Mouse (Mus musculus) limb, embryonic 13.5 days (tissue): ENCODE data around the gene Padi2. TPM values are rescaled to one million over a fixed set of nuclear protein-coding genes. Genes with fewer than 3 reads are reported as not detected.

ENCODE experiments used
- ATAC-seq: fragments of 200-750 bp; cut with Nextera tagmentation; 2 replicates; pipeline ENCODE4 v1.8.0; 2017; ENCODE audit warnings: low read depth, moderate number of reproducible peaks, moderate TSS enrichment; ENCODE audit not compliant: low FRiP score
- H3K27ac ChIP-seq: fragments of 300-500 bp; sonication (generic); 2 replicates; pipeline ENCODE4 v1.5.1; 2015; ENCODE audit warnings: inconsistent platforms, mild to moderate bottlenecking, moderate library complexity
- H3K27me3 ChIP-seq: fragments of 300-500 bp; sonication (generic); 2 replicates; pipeline ENCODE4 v1.6.1; 2015; ENCODE audit warnings: mild to moderate bottlenecking, inconsistent platforms
- H3K36me3 ChIP-seq: fragments of 300-500 bp; sonication (generic); 2 replicates; pipeline ENCODE4 v1.6.1; 2015; ENCODE audit warnings: inconsistent platforms, mild to moderate bottlenecking, moderate library complexity
- H3K4me1 ChIP-seq: fragments of 300-500 bp; sonication (generic); 2 replicates; pipeline ENCODE4 v1.6.1; 2015; ENCODE audit warnings: inconsistent platforms
- H3K4me2 ChIP-seq: fragments of 300-500 bp; sonication (generic); replicated peaks from 2 replicates; pipeline ENCODE4 v1.6.1; 2015; ENCODE audit warnings: inconsistent platforms, mild to moderate bottlenecking, moderate library complexity
- H3K4me3 ChIP-seq: fragments of 300-500 bp; sonication (generic); 2 replicates; pipeline ENCODE4 v1.5.1; 2015; ENCODE audit warnings: moderate library complexity, mild to moderate bottlenecking, inconsistent platforms
- H3K9ac ChIP-seq: fragments of 300-500 bp; sonication (generic); 2 replicates; pipeline ENCODE4 v1.6.1; 2015; ENCODE audit warnings: mild to moderate bottlenecking, inconsistent platforms
- H3K9me3 ChIP-seq: fragments of 300-500 bp; sonication (generic); 2 replicates; pipeline ENCODE4 v1.6.1; 2016; ENCODE audit warnings: inconsistent platforms
- WGBS: fragments of 180-500 bp; shearing (Covaris S2); methylation state at CpG from one replicate; pipeline ENCODE4 v1.1.7; 2015; 5-methylcytosine and 5-hydroxymethylcytosine counted together
- polyA plus RNA-seq: library from polyadenylated mRNA; unstranded; fragments of >200 nt; fragmentation: Nextera tagmentation; extraction: Ambion mirVana; gene quantifications from 2 replicates; pipeline ENCODE4 v1.2.1, GENCODE M21; 2015

The Padi2 gene
- polyA plus RNA-seq, 1 experiment from 2014 or later = 1.3 TPM

DNA sequence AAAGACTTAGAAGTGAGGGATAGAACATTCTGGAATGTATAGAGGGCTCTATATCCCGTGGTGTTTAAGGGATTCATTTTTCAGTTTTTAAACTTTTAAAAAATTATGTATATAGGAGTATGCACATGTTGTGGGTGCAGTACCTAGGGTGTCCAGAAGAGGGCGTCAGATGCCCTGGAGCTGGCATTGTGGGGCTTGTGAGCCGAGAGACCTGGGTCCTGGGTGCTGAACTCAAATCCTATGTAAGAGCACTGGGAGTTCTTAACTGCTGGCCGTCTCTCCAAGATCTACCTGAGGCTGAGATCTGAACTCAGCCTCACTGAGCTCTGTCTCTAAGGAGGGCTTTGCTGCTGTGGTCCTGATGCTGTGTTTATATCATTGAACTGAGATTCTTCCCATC is 23.8 kb upstream of the Padi2 start:
- WGBS = 60% methylated on average over 4 of the region's 4 CpGs
- no peak for ATAC-seq
- Histone ChIP-seq H3K9ac (no peak overlapping the region), H3K9me3 (0 out of 2 replicates have a peak, but pooled peaks cover 2% of the 10 kb centered on the region), H3K36me3 (no peaks in the 10 kb centered on the region), H3K27me3 (no peaks in the 10 kb centered on the region), H3K27ac (no peak overlapping the region), H3K4me3 (no peak overlapping the region), H3K4me2 (no peak overlapping the region), H3K4me1 (0 out of 2 replicates have a peak, but pooled peaks cover 3% of the 10 kb centered on the region)

DNA sequence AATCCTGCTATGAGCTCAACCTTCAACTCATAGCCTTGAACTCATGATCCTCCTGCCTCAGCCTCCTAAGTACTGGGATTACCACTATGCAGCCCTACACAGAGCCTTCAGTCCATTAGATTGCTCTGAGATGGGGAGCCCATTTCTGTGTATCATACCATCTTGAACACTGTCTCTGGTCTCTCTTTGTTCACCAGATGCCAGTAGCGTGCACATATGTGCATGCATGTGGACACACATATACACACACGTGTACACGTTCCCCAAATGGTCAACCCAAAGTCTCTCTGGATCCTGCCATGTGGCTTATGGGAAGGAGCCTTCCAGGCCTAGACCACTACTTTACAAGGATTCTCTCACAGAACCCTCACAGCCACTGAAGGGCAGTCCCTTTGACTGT is 23.2 kb upstream of the Padi2 start:
- H3K4me1 ChIP-seq = no peaks in the 10 kb centered on the region
- 96% methylated on average over 3 of the region's 3 CpGs for WGBS
- no peak overlapping the region for H3K27ac ChIP-seq
- H3K9ac ChIP-seq = no peak overlapping the region
- ATAC-seq = no peak
- H3K9me3 ChIP-seq = 0 out of 2 replicates have a peak, but pooled peaks cover 2% of the 10 kb centered on the region
- H3K4me3 ChIP-seq = no peak overlapping the region
- H3K27me3 ChIP-seq = no peaks in the 10 kb centered on the region
- no peak overlapping the region for H3K4me2 ChIP-seq
- no peaks in the 10 kb centered on the region for H3K36me3 ChIP-seq

DNA sequence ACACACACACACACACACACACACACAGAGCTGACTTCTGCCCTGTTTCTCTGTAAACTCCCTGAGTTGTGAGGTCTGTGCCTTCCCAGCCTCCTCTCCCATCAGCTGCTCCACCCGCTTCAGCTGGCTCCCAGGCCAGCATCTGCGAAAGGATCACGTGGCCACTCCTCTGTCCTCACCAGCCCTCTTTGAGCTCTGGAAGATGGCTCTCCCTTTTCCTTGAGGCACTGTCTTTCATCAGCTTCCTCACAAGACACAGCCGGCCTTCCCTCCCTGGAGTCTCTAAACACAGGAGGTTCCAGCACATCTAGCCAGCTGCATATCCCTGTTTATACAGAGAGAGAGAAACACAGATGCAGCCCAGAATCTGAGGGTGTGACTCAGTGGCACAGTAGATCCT is 22.3 kb upstream of the Padi2 start:
- no peak overlapping the region for H3K4me2 ChIP-seq
- no peaks in the 10 kb centered on the region for H3K36me3 ChIP-seq
- no peak overlapping the region for H3K27ac ChIP-seq
- no peak overlapping the region for H3K9ac ChIP-seq
- H3K27me3 ChIP-seq = no peaks in the 10 kb centered on the region
- 27% methylated on average over 4 of the region's 4 CpGs for WGBS
- H3K9me3 ChIP-seq = 0 out of 2 replicates have a peak, but pooled peaks cover 2% of the 10 kb centered on the region
- H3K4me3 ChIP-seq = no peak overlapping the region
- no peak for ATAC-seq
- H3K4me1 ChIP-seq = no peaks in the 10 kb centered on the region

DNA sequence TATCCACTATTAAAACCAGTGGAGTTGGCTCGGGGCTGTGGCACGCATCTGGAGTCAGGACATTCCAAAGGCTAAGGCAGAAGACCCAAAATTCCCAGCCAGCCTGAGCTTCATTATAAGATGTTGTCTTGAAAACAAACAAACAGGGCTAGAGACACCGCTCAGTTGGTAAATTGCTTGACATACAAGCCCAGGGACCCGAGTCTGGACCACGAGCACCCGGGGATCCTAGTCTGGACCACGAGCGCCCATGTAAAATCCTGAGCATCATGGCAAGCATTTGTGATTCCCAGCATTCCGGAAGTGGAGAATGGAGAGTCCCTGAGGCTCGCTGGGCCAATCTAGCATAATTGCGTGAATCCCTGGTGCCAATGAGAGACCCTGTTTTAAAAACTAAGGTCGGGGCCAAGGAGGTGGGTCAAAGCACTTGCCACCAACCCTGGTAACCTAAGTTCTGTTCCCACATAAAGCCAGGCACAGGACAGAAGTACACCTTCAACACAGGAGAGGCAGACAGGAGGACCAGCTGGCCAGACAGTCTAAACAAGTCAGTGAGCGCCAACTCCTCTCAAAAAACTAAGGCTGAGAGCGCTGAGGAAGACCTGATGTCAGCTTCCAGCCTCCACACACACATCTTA is 14.5 kb upstream of the Padi2 start:
- Histone ChIP-seq H3K27ac (no peak overlapping the region), H3K36me3 (no peaks in the 10 kb centered on the region), H3K9ac (no peak overlapping the region), H3K27me3 (no peaks in the 10 kb centered on the region), H3K4me2 (no peak overlapping the region), H3K4me1 (no peaks in the 10 kb centered on the region), H3K4me3 (no peak overlapping the region), H3K9me3 (peaks cover 4% of the 10 kb centered on the region)
- WGBS = 92% methylated on average over 14 of the region's 14 CpGs
- no peak for ATAC-seq

DNA sequence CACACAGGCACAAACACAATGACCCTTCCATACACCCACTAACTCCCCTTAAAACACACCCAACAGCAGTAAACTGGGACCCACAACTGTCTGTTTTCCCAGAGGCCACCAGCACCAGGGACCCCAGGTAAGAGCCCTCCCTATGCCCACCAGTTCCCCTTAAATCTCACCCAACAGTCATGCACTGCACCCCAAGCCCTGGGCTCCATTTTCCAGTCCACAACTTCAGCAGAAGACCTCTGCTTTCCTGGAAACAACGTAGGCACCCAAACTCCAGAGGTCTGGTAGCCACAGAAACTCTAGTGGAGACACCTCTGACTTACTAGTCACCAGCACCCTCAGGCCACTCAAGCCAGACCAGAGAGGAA is 14.0 kb upstream of the Padi2 start:
- 82% methylated on average over 1 of the region's 1 CpGs for WGBS
- Histone ChIP-seq H3K27me3 (no peaks in the 10 kb centered on the region), H3K36me3 (no peaks in the 10 kb centered on the region), H3K4me1 (no peaks in the 10 kb centered on the region), H3K4me2 (no peak overlapping the region), H3K27ac (no peak overlapping the region), H3K4me3 (no peak overlapping the region), H3K9ac (no peak overlapping the region), H3K9me3 (peaks cover 4% of the 10 kb centered on the region)
- ATAC-seq = no peak

DNA sequence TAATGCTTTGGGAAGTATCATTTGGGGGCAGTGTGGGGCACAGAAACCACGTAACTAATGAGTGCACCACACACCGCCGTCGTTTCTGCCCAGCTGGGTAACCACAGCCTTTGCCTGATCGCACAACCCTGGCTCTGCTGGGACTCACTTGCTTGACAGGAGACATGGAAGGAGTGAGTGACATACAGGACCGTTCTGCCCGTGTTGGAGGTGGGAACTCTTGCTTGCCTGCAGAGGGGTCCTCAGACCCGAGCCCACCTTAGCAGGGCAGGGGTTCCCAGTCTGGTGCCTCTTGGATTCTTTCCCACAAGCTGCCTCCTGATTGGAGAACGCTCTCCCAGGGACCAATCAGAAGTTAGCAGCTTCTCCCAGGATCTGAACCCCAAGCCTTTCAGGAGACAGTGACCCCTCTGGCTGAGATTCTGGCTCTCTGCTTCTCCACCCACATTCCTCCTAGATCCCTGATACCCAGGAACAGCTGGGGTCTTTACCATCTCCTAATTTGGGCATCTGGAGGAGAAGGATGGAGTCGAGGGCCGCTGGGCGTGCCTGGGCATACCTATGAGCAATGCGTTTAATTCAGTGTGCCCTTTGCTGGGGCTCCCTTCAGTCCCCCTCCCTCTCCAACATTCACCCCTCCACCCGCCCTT is 1.2 kb upstream of the Padi2 start:
- H3K4me1 ChIP-seq = peaks cover 9% of the 10 kb centered on the region; the same call in 1 of the 2 replicates
- no peak overlapping the region for H3K4me2 ChIP-seq
- no peak for ATAC-seq
- no peak overlapping the region for H3K9ac ChIP-seq
- no peak overlapping the region for H3K4me3 ChIP-seq
- no peaks in the 10 kb centered on the region for H3K36me3 ChIP-seq
- H3K27ac ChIP-seq = no peak overlapping the region
- H3K9me3 ChIP-seq = no peaks in the 10 kb centered on the region
- H3K27me3 ChIP-seq = peaks cover 66% of the 10 kb centered on the region
- WGBS = 52% methylated on average over 14 of the region's 14 CpGs

DNA sequence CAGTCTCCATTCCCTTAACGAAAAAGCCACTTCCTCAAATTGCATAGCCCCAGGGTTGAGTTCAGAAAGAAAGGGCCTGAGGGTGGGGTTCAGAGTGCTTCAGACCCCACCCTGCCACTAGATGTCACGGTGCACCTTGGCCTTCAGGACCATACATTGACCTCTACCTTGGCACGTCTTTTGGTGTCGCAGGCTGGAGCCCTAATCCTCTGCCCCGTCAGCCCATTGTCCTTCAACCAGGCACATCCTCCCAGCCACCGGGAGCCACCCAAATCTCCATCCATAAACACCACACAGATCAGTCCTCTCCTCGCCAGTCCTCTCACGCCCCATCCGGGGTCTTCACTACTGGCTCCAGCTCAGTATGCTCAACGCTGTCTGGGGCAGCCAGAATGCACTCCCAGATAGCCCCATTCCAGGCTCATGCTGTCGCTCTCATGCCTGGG is 695 bp upstream of the Padi2 start:
- 18% methylated on average over 11 of the region's 11 CpGs for WGBS
- H3K27me3 ChIP-seq = peaks cover 68% of the 10 kb centered on the region
- 0 out of 2 replicates have a peak overlapping the region, but pooled peaks have one; percentile 28 for H3K4me3 ChIP-seq
- ATAC-seq = no peak
- H3K9ac ChIP-seq = no peak overlapping the region
- no peaks in the 10 kb centered on the region for H3K9me3 ChIP-seq
- H3K4me2 ChIP-seq = peak overlapping the region; percentile 58
- no peak overlapping the region for H3K27ac ChIP-seq
- H3K36me3 ChIP-seq = no peaks in the 10 kb centered on the region
- H3K4me1 ChIP-seq = peaks cover 9% of the 10 kb centered on the region

DNA sequence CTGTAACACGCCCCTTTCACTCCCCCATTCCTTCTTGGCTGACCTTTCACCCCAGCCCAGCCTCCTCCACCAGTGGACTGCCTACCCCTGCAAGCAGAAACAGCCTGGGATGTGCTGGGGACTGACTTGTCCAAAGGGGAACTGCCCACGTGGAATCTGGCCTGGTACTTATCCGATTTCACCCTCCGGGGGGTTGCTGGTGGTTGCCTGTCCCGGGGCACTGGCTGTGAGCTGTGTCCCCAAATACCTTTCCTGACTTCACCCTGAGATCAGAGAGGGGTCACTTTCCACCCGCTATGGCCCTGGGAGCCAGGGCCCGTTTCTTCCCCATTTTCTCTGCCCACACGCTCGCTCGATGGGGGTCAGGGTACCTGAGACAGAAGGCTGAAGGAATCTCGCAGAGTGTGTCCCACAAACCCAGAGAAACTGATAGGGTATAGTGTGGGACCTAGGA is 710 bp downstream of the Padi2 start:
- ATAC-seq = no peak
- no peak overlapping the region for H3K4me2 ChIP-seq
- peaks cover 66% of the 10 kb centered on the region for H3K27me3 ChIP-seq
- H3K9me3 ChIP-seq = no peaks in the 10 kb centered on the region
- H3K9ac ChIP-seq = no peak overlapping the region
- no peak overlapping the region for H3K4me3 ChIP-seq
- H3K36me3 ChIP-seq = no peaks in the 10 kb centered on the region
- no peak overlapping the region for H3K27ac ChIP-seq
- peaks cover 17% of the 10 kb centered on the region for H3K4me1 ChIP-seq
- 54% methylated on average over 11 of the region's 11 CpGs for WGBS

DNA sequence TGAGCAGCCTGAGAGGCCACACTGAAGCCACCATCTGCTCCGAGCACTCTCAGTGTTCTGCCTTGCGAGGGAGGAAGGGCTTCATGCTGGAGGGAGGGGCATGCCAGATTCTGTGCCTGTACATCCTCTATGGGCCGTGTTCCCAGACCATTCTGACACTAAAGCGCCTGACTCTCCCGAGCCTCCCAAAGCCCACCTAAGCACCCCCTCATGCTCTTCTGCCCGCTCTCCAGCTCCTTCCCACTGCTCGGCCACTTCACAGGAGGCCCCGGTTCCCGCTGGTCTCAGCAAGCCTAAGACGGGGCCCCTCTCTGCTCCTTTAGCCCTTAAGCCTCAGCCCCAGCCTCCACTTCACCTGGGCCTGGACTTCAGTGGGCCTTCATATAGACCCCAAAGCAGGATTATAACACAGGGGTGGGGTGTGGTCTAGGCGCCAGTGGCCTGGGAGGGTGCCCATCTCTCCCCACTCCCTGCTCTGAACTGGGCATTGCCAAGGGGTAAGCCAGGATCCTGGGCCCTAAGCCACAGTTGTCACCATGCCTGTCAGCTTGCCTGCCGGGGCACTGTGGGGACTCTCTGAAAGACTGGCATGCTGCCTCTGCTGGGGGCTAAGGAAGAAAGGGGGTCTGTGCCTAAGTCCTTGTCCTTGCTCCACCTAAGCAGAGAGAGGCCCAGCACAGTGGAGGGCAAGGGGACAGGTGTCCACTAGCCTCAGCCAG is 1.3 kb downstream of the Padi2 start:
- no peaks in the 10 kb centered on the region for H3K9me3 ChIP-seq
- no peak overlapping the region for H3K4me3 ChIP-seq
- peaks cover 17% of the 10 kb centered on the region for H3K4me1 ChIP-seq
- H3K4me2 ChIP-seq = no peak overlapping the region
- WGBS = 45% methylated on average over 12 of the region's 12 CpGs
- H3K27ac ChIP-seq = no peak overlapping the region
- no peak for ATAC-seq
- no peak overlapping the region for H3K9ac ChIP-seq
- no peaks in the 10 kb centered on the region for H3K36me3 ChIP-seq
- H3K27me3 ChIP-seq = peaks cover 65% of the 10 kb centered on the region

DNA sequence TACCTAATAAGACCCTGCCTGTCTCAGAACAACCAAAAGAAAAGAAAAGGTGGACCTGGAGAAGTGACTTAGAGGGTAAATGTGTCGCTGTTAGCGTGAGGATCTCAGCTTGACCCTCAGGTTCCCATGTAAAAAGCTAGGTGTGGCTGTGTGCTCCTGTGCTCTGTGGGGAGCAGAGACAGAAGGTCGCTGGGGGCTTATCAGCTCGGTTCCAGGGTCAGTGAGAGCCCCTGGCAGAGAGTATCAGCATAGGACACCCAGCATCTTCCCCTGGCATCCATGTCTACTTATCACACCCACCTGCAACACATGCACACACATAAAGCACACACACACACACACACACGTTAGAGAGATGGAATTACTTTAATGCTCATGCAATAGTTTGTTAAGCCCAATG is 2.5 kb downstream of the Padi2 start:
- peaks cover 17% of the 10 kb centered on the region for H3K4me1 ChIP-seq
- no peak overlapping the region for H3K4me2 ChIP-seq
- no peak for ATAC-seq
- no peaks in the 10 kb centered on the region for H3K9me3 ChIP-seq
- no peaks in the 10 kb centered on the region for H3K36me3 ChIP-seq
- no peak overlapping the region for H3K9ac ChIP-seq
- H3K27me3 ChIP-seq = peaks cover 65% of the 10 kb centered on the region
- H3K4me3 ChIP-seq = no peak overlapping the region
- 69% methylated on average over 5 of the region's 5 CpGs for WGBS
- no peak overlapping the region for H3K27ac ChIP-seq

DNA sequence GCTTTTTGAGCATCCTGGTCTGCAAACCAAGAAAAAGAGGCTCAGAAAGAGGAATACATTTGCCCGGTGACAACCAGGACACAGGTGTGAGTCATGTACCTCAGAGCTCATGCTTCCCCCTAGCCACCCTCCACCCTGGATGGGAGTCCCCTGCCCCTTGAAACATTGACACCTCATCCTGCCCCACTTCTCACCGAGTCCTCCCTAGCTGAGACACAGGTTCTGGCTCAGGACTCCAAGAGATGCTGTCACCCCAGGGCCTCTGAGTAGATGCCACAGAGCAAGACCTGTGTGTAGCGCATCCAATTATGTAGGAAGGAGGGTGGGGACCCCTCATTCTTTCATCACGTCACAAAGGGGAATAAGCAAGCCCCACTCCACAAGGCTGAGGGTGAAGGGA is 3.4 kb downstream of the Padi2 start:
- no peak overlapping the region for H3K9ac ChIP-seq
- H3K4me2 ChIP-seq = no peak overlapping the region
- H3K27ac ChIP-seq = no peak overlapping the region
- ATAC-seq = no peak
- no peaks in the 10 kb centered on the region for H3K36me3 ChIP-seq
- peaks cover 57% of the 10 kb centered on the region for H3K27me3 ChIP-seq
- H3K4me3 ChIP-seq = no peak overlapping the region
- peaks cover 18% of the 10 kb centered on the region for H3K4me1 ChIP-seq
- no peaks in the 10 kb centered on the region for H3K9me3 ChIP-seq
- WGBS = 80% methylated on average over 4 of the region's 4 CpGs

DNA sequence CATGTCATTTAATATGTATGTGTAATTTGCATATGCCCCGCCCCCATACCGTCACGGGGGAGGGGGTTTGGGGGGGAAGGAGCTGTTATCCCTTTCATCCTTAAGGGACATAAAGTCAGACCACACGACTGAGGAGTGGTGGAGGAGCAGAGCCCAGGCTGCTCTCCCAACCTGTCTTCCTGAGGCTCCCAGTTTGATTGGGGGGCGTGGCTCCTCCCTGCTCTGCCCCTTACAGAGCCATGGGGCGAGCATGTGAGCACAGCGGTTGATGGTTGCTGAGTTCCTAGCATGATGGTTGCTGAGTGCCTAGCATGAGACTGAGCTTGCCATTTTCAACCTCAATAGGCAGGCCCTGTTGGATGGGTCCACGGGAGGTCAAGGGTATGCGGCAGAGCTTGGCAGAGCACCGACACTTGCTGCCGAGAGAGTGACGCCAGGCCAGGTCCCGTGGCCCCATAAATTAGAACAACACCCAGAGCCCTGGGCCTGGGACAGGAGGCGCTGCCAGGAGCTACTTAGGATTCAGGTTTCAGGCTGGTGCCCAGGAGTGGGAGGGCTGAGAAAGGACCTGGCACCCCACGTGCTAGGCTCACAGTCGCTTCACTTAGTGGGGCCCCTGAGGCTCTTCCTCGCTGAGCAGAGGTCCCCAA is 4.6 kb downstream of the Padi2 start:
- Histone ChIP-seq H3K36me3 (no peaks in the 10 kb centered on the region), H3K27me3 (peaks cover 45% of the 10 kb centered on the region), H3K4me1 (peaks cover 22% of the 10 kb centered on the region), H3K9me3 (no peaks in the 10 kb centered on the region), H3K4me3 (peak overlapping the region; percentile 14; the same call in 1 of the 2 replicates), H3K9ac (no peak overlapping the region), H3K27ac (no peak overlapping the region), H3K4me2 (peak overlapping the region; percentile 43)
- ATAC-seq = peak; percentile 16; the same call in 1 of the 2 replicates
- 10% methylated on average over 17 of the region's 17 CpGs for WGBS
